Mouse (Mus musculus) ES-E14 (cell line): ENCODE measurements around the gene Etnk1. TPM values are rescaled to one million over a fixed set of nuclear protein-coding genes. Genes with fewer than 3 reads are reported as not detected.

Source experiments
- DNase-seq: peaks from one replicate; pipeline ENCODE4 v3.0.0-alpha.2; 2013; ENCODE audit warnings: low read depth, low spot score
- H3K27ac ChIP-seq: 2 replicates; pipeline ENCODE4 v1.5.1; 2012; ENCODE audit warnings: low read depth, mild to moderate bottlenecking, low read length, moderate library complexity, mixed read lengths; ENCODE audit not compliant: poor library complexity, insufficient read depth, severe bottlenecking
- H3K36me3 ChIP-seq: 2 replicates; pipeline ENCODE4 v1.6.1; 2012; ENCODE audit warnings: mild to moderate bottlenecking, low read length, moderate library complexity, mixed read lengths; ENCODE audit not compliant: control insufficient read depth, poor library complexity, insufficient read depth, severe bottlenecking
- H3K4me1 ChIP-seq, 2 experiments: fragments of 150-350 bp in 1 of 2; sonication (generic) in 1 of 2; 2 replicates each; pipeline ENCODE4 v1.6.1; 2012; ENCODE audit warnings: low read length in 2 of 2, mild to moderate bottlenecking in 1 of 2, mixed read lengths in 1 of 2; ENCODE audit not compliant: control insufficient read depth in 2 of 2, insufficient read depth in 2 of 2, poor library complexity in 1 of 2
- H3K4me3 ChIP-seq, 2 experiments: fragments of 150-350 bp in 1 of 2; sonication (generic) in 1 of 2; 2 replicates each; pipeline ENCODE4 v1.5.1; 2012; ENCODE audit warnings: low read length in 2 of 2, low read depth in 1 of 2, mild to moderate bottlenecking in 1 of 2, mixed read lengths in 1 of 2; ENCODE audit not compliant: insufficient read depth in 1 of 2, poor library complexity in 1 of 2, severe bottlenecking in 1 of 2
- H3K9ac ChIP-seq: 2 replicates; pipeline ENCODE4 v1.6.1; 2012; ENCODE audit warnings: low read depth, mild to moderate bottlenecking, low read length, mixed read lengths; ENCODE audit not compliant: poor library complexity, insufficient read depth, severe bottlenecking
- H3K9me3 ChIP-seq: fragments of 150-350 bp; sonication (generic); 2 replicates; pipeline ENCODE4 v1.6.1; 2012; ENCODE audit warnings: low read depth, mild to moderate bottlenecking, low read length; ENCODE audit not compliant: control insufficient read depth, insufficient read depth
- CHD2 ChIP-seq: IDR thresholded peaks from 2 replicates; pipeline ENCODE4 v1.6.1; 2014; ENCODE audit warnings: mild to moderate bottlenecking, low read depth, low read length, inconsistent platforms
- HCFC1 ChIP-seq: IDR thresholded peaks from 2 replicates; pipeline ENCODE4 v1.6.1; 2012; ENCODE audit warnings: low read length, inconsistent platforms, borderline replicate concordance; ENCODE audit not compliant: insufficient read depth
- MAFK ChIP-seq: IDR thresholded peaks from 2 replicates; pipeline ENCODE4 v1.6.1; 2014; ENCODE audit warnings: mild to moderate bottlenecking, low read depth, low read length, inconsistent platforms; ENCODE audit not compliant: insufficient read depth
- ZC3H11A ChIP-seq: IDR thresholded peaks from 2 replicates; pipeline ENCODE4 v1.6.1; 2012; ENCODE audit warnings: low read depth, mild to moderate bottlenecking, inconsistent platforms, low read length, borderline replicate concordance
- ZNF384 ChIP-seq: IDR thresholded peaks from 2 replicates; pipeline ENCODE4 v1.6.1; 2012; ENCODE audit warnings: low read depth, low read length, inconsistent platforms
- in situ Hi-C, 2 experiments: fragments of 600-800 bp; cut with MboI; formaldehyde crosslinking; loops; one replicate each; pipeline ENCODE4 v1.15.1; 2025; ENCODE audit warnings: low sequenced_read_pairs in 2 of 2, inconsistent platforms in 1 of 2; ENCODE audit not compliant: unreplicated experiment in 2 of 2
- total RNA-seq: library from RNA; depleted of rRNA; stranded (reverse); fragments of 300-350 nt; gene quantifications from 2 replicates; pipeline ENCODE4 v1.2.3, GENCODE M21; 2012; rRNA removed

The Etnk1 gene
- total RNA-seq, result 75.7 and 82.5 TPM in 2 replicates

GRCm38 (mm10) chr6:143166452-143167357 lies at the start of gene Etnk1:
Etnk1 (plus strand) TSS chr6:143167221.
- H3K9me3 ChIP-seq, result no peaks in the 10 kb centered on the region
- TF ChIP-seq MAFK (no peak), ZNF384 (no peak), ZC3H11A (peak; percentile 93)
- H3K27ac ChIP-seq, result peak within 1 kb of the TSS; percentile 94
- peaks cover 13% of the 10 kb centered on the region for H3K36me3 ChIP-seq
- in situ Hi-C loops, result no loop called here
- H3K4me1 ChIP-seq, result peaks cover 6 to 18% of the 10 kb centered on the region in 2 experiments
- peak within 1 kb of the TSS; percentile 83 to 95 for H3K4me3 ChIP-seq
- no peak for DNase-seq
- peak within 1 kb of the TSS; percentile 95 for H3K9ac ChIP-seq

GRCm38 (mm10) chr6:143119325-143119724 lies 47.7 kb upstream of the Etnk1 start:
- Histone ChIP-seq H3K4me3 (no peak overlapping the region), H3K27ac (no peak overlapping the region), H3K36me3 (no peaks in the 10 kb centered on the region), H3K9ac (no peak overlapping the region), H3K4me1 (peaks cover 11 to 18% of the 10 kb centered on the region in 2 experiments), H3K9me3 (no peaks in the 10 kb centered on the region)
- in situ Hi-C loops, result no loop called here
- no peak for DNase-seq
- no peak for TF ChIP-seq ZC3H11A
- TF ChIP-seq MAFK, result no peak
- no peak for TF ChIP-seq CHD2
- TF ChIP-seq HCFC1, result no peak
- no peak for TF ChIP-seq ZNF384

- TF ChIP-seq CHD2 (no peak), HCFC1 (no peak), ZC3H11A (no peak), MAFK (no peak)
- in situ Hi-C loops, result no loop called here
These were observed 41.3 kb upstream of the Etnk1 start for GRCm38 (mm10) chr6:143125721-143126120.

DNA sequence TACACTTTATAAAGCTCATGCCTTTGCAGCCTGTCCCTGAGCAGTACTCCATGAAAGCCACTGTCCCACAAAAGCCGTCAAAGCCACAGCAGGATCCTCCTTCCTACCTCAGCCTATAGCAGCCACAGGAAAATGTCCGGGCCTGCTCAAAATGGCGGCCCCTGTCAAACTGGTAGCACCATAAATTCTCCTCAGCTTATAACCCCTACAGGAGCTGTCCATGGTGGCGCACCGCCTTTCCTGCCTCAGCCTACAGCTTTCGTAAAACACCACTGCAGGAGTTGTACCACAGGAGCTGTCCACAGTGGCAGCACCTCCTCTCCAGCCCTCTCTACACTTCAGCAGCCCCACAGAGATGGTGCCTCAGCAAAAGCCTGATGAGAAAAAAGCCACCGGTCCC lies 37.6 kb upstream of the Etnk1 start:
- no peak overlapping the region for H3K27ac ChIP-seq
- no peak overlapping the region for H3K4me3 ChIP-seq
- TF ChIP-seq ZC3H11A, result peak; percentile 79
- no peak for TF ChIP-seq HCFC1
- peaks cover 0 to 2% of the 10 kb centered on the region in 2 experiments; a peak in 1 of 4 replicates for H3K4me1 ChIP-seq
- H3K9ac ChIP-seq, result no peak overlapping the region
- in situ Hi-C loops, result no loop called here
- no peaks in the 10 kb centered on the region for H3K9me3 ChIP-seq
- H3K36me3 ChIP-seq, result no peaks in the 10 kb centered on the region
- peak; percentile 88 for DNase-seq

More at GRCm38 (mm10) chr6:143125721-143126120, 41.3 kb upstream of the Etnk1 start:
- Histone ChIP-seq H3K27ac (no peak overlapping the region), H3K4me1 (peaks cover 0 to 2% of the 10 kb centered on the region in 2 experiments; a peak in 1 of 4 replicates), H3K9ac (no peak overlapping the region), H3K36me3 (no peaks in the 10 kb centered on the region), H3K4me3 (no peak overlapping the region), H3K9me3 (no peaks in the 10 kb centered on the region)
- DNase-seq, result no peak

DNA sequence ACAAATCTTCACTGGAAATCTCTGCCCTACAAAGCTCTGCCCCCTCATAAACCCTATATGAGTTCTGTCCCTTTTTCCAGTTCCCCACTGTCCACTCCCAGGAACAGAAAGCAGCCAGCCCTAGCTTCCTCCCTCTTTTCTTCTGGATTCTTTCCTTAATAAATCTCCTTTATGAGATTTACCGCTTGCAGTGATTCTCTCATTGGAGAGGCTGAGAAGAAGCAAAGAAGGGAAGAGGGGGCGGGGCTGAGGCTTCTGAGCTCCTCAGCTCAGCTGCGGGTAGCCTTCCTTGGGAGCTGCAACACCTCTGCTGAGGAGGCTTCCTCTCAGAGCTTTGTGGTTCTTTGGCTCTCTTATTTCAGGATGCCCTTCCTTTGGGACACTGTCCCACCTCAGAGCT lies 37.1 kb upstream of the Etnk1 start:
- H3K9me3 ChIP-seq, result no peaks in the 10 kb centered on the region
- in situ Hi-C loops, result no loop called here
- TF ChIP-seq CHD2 (no peak), ZC3H11A (no peak), ZNF384 (no peak), HCFC1 (no peak), MAFK (no peak)
- H3K36me3 ChIP-seq, result no peaks in the 10 kb centered on the region
- DNase-seq, result no peak
- peaks cover 0 to 3% of the 10 kb centered on the region in 2 experiments; a peak in 2 of 4 replicates for H3K4me1 ChIP-seq
- no peak overlapping the region for H3K9ac ChIP-seq
- no peak overlapping the region for H3K27ac ChIP-seq
- no peak overlapping the region for H3K4me3 ChIP-seq
